Mouse (Mus musculus): ENCODE data around the gene BC035044.
"Not testable (repeated sequence)": the region's sequence is repeated elsewhere in the genome, so short reads cannot be mapped to it uniquely, and the experiment has no call there.

- not testable (repeated sequence) for TF ChIP-seq CTCF (IDR thresholded peaks at IDR 0.05; ENCODE audit: low read depth, low read length); POLR2A (IDR thresholded peaks at IDR 0.05; ENCODE audit: borderline replicate concordance, low read depth, low read length)
Measured at GRCm38 (mm10) chr6:128935889-128936665, 45.2 kb upstream of the BC035044 start.

Data from bone marrow macrophage, adult 2 months (primary cell).